Mouse (Mus musculus): ENCODE data around the gene Ranbp1. TPM values are rescaled to one million over a fixed set of nuclear protein-coding genes. Genes with fewer than 3 reads are reported as not detected.

Gene Ranbp1
- total RNA-seq (2023): 90.1 TPM

DNA sequence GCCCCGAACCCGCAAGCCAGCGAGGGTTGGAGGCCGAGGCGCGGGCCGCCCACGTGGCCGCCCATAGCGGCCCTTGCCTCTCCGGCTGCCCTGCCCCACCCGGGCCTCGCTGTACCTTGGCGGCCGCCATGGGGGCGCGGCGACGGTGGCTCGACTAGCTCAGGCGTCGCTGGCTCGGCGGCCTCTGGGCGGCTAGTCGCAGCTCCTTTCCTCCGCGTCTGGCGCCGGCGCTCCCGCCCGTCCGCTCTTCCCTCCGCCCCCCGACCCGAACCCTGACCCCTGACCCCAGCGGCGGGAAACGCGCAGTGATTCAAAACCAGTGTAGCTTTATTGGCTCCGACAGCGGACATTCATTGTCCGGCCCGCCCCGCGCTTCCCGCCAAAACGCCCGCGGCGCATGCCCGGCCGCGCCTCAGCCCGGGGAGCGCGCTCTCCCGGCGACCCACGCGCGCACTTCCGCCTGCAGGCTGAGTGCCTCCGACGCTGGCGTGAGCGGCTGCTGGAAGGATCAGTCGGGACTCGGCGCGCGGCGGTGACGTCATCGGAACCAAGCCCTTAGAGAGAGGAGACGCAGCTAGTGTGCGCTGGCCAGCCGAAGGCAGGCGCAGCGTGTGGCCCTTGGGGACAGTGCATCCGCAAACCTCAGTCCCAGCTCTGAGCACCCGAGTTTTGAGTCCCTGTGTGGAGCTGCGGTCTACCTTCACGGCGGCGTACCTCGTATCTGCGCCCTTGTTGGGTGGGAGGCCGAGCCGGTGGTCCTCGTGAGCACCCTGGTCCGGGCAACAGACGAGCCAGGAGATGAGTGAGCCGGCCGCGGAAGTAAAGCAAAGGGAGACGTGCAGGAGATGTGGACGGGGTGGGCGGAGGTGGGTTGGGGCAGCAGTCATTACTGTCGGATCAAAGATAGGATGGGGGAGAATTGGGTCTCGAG is at the start of gene Ranbp1, which contains the start of gene Trmt2a:
Gene Ranbp1 (minus strand): TSS at position 300 of the 931 bp plus-strand sequence.
Gene Trmt2a (plus strand): TSS at position 247 of the 931 bp plus-strand sequence.

DNA sequence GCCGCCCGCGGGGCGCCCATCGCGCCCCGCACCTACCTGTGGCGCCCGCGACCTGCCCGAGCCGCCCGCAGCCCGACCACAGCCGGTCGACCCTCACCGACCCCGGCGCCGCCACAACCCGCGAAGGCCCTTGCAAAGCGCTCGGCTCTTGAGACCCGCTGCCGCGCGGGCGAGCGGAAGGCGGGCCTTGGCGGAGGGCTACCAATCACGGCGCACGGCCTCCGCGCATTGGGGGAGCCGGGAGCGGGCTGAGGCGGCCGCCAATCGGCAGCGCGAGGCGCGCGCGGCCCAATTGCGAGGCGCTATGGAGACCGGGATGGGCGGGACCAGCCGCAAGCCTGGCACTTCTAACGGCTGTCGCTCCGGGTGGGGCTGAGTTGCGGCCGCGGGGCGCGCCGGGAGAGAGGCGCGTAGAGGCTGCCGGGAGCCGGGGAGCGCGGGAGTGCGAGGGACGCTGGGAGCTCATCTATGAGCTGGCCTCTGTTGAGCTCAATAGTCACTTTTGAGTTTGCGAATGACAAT is 40.6 kb upstream of the Ranbp1 start, which contains the start of gene Dgcr8:
Gene Dgcr8 (minus strand): TSS at position 180 of the 522 bp plus-strand sequence.

DNA sequence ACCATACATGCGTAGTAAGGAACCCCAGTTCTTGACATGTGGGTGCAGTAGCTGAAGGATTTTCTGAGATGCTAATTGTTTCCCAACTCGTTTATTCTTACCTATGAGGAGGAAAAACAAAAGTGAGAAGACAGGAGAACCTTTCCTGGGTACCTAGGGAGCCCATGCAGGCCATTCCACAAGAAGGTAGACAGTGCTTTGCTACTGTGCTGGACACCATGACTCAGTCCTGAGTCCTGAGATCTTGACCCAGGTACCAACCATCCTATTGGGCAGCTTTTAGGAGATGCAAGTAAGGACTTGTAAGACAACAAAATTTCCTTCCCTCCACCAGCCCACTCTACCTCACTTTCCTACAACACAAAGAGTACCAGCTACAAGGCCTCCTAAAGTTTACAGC is 9.7 kb upstream of the Ranbp1 start, which contains the start of gene Gm49776:
Gene Gm49776 (minus strand): TSS at position 101 of the 400 bp plus-strand sequence.

DNA sequence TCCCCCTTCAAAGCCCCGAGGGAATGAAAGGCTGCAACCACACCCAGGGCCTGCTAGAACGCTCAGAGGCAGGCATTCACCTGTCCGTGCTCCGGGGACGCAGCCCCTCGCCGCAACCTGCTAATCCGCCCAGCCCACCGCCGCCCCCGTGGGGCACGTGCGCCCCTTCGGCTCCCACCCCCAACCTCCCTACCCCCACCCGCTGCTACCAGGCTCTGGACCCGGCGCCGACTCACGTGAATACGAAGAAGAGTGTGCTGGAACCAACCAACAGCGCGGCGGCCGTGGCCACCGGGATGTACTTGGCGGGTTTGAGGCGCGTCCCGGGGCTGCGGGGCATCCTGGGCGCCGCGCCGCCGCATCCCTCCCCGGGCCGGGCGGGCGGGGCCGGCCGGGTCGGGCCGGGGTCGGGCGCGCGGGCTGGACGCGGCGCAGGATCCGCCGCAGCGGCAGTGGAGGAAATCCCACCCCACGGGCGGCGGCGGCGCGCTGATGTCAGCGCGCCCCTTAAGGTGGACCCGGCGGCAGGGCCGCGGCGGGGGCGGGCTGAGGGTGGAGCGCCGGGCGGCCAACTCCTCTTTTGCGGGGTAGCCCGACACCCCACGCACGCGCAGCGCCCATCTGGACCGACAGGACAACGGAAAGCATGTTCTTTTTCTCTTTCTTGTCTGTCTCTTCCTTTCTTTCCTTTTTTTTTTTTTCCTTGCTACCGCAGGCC is 13.7 kb downstream of the Ranbp1 start, which contains the start of gene Zdhhc8:
Gene Zdhhc8 (minus strand): TSS at position 466 of the 718 bp plus-strand sequence.

DNA sequence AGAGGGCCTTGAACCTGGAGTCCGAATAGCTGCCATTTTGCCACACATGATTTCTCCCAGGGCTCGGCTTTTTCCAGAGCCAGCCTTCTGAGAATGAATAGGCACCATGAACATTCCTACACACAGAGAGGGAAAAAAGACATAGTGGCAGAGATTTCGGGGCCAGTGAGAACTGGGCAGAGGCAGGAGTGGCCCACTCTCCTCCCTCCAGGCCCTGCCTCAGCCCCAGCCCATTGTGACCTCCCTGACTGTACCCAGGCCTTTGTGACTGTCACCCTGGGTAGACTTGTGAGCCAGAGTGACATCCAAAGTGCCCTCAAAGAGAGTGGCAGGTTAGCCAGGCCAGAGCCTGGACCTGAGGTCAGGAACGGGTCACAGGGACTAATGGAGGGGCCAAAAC is 31.0 kb downstream of the Ranbp1 start, which contains the start of gene Ccdc188:
Gene Ccdc188 (plus strand): TSS at position 301 of the 400 bp plus-strand sequence.

Other genes with a start within 250 kb of the Ranbp1 start
- gene Dgcr6, start 195.9 kb downstream of the Ranbp1 start, total RNA-seq (2023): 5.5 TPM
- 6.0 TPM for gene Prodh, start 158.5 kb downstream of the Ranbp1 start, total RNA-seq (2023)
- gene Rtn4r, start 121.1 kb downstream of the Ranbp1 start, total RNA-seq (2023): not detected
- gene Ccdc188, start 30.9 kb downstream of the Ranbp1 start, total RNA-seq (2023): not detected
- 25.3 TPM for gene Zdhhc8, start 13.6 kb downstream of the Ranbp1 start, total RNA-seq (2023)
- gene Trmt2a, start 53 bp downstream of the Ranbp1 start, total RNA-seq (2023): 72.0 TPM
- not detected for gene Gm49776, start 9.6 kb upstream of the Ranbp1 start, total RNA-seq (2023)
- 44.6 TPM for gene Dgcr8, start 40.5 kb upstream of the Ranbp1 start, total RNA-seq (2023)
- gene Tango2, start 99.4 kb upstream of the Ranbp1 start, total RNA-seq (2023): 44.7 TPM
- gene Arvcf, start 99.5 kb upstream of the Ranbp1 start, total RNA-seq (2023): 4.8 TPM
- gene Txnrd2, start 177.7 kb upstream of the Ranbp1 start, total RNA-seq (2023): 17.0 TPM
- gene Comt, start 178.1 kb upstream of the Ranbp1 start, total RNA-seq (2023): 12.6 TPM
- gene Gnb1l, start 250.0 kb upstream of the Ranbp1 start, total RNA-seq (2023): 13.2 TPM

Measured in CD4-positive naive resting alpha-beta T cell, adult 57 days (primary cell).